Mouse (Mus musculus): ENCODE results near the gene Asphd1.

Gene Asphd1

DNA sequence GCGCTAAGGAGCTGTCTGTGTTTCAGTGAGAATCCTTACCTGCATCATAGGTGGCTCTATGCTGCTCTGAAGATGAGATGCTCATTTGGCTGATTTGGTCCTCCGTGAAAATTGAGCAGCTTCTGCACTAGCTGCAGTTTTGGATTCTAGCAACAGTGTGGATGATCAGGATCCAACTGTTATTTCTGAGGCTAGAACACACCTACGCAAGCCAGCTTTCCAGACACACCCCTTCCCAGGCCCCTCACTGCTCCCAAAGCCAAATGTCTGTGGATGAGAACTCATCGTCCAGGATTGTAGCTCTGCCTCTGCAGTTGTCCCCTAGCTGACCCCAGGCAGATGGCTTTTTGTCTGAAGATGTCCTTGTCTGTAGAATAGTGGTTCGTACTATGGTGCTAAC lies 11.7 kb upstream of the Asphd1 start:
- no peak for TF ChIP-seq CTCF (conservative IDR thresholded peaks at IDR 0.05; ENCODE audit: low read length)
- no peak for TF ChIP-seq POU5F1 (IDR thresholded peaks at IDR 0.05; ENCODE audit: borderline replicate concordance, low read length)
- TF ChIP-seq NANOG (IDR thresholded peaks at IDR 0.05; ENCODE audit: borderline replicate concordance, low read length) = no peak
- no peaks in the 10 kb centered on the region for H3K9me3 ChIP-seq (ENCODE audit: low read length)
- H3K36me3 ChIP-seq (ENCODE audit: insufficient read depth, low read length) = no peaks in the 10 kb centered on the region
- H3K4me1 ChIP-seq (replicated peaks; ENCODE audit: low read depth, low read length) = peaks cover 23% of the 10 kb centered on the region
- peaks cover 37% of the 10 kb centered on the region for H3K27me3 ChIP-seq (ENCODE audit: insufficient read depth, low read length)
- no peak overlapping the region for H3K4me3 ChIP-seq (replicated peaks; ENCODE audit: low read length)

GRCm38 (mm10) chr7:126959780-126960179 lies 10.4 kb upstream of the Asphd1 start:
- TF ChIP-seq CTCF (conservative IDR thresholded peaks at IDR 0.05; ENCODE audit: low read length) (no peak), POU5F1 (IDR thresholded peaks at IDR 0.05; ENCODE audit: borderline replicate concordance, low read length) (no peak), NANOG (IDR thresholded peaks at IDR 0.05; ENCODE audit: borderline replicate concordance, low read length) (no peak)
- Histone ChIP-seq H3K4me1 (replicated peaks; ENCODE audit: low read depth, low read length) (peaks cover 23% of the 10 kb centered on the region), H3K4me3 (replicated peaks; ENCODE audit: low read length) (no peak overlapping the region), H3K36me3 (ENCODE audit: insufficient read depth, low read length) (no peaks in the 10 kb centered on the region), H3K9me3 (ENCODE audit: low read length) (no peaks in the 10 kb centered on the region), H3K27me3 (ENCODE audit: insufficient read depth, low read length) (peaks cover 44% of the 10 kb centered on the region)

DNA sequence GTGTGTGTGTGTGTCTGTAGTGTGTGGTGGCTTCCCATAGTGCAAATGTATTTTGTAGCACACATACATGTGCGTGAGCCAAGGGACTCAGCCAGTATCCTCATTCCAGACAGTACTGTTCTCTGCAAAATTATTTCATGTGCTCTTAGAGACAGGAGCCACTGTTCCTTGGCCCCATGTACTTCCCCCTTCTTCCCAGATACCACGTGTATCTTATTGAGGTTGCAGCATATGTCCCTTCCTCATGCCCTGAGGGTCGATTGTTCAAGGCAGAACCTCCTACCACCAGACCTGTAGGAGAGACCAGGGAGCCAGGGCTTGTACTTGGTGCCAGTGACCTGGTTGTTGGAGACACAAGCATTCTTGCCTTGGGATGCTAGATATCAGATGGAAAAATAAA lies 5.7 kb upstream of the Asphd1 start:
- H3K4me1 ChIP-seq (replicated peaks; ENCODE audit: low read depth, low read length) = peaks cover 23% of the 10 kb centered on the region
- no peaks in the 10 kb centered on the region for H3K9me3 ChIP-seq (ENCODE audit: low read length)
- no peaks in the 10 kb centered on the region for H3K36me3 ChIP-seq (ENCODE audit: insufficient read depth, low read length)
- no peak overlapping the region for H3K4me3 ChIP-seq (replicated peaks; ENCODE audit: low read length)
- H3K27me3 ChIP-seq (ENCODE audit: insufficient read depth, low read length) = peaks cover 53% of the 10 kb centered on the region
- no peak for TF ChIP-seq POU5F1 (IDR thresholded peaks at IDR 0.05; ENCODE audit: borderline replicate concordance, low read length)
- no peak for TF ChIP-seq NANOG (IDR thresholded peaks at IDR 0.05; ENCODE audit: borderline replicate concordance, low read length)
- no peak for TF ChIP-seq CTCF (conservative IDR thresholded peaks at IDR 0.05; ENCODE audit: low read length)

DNA sequence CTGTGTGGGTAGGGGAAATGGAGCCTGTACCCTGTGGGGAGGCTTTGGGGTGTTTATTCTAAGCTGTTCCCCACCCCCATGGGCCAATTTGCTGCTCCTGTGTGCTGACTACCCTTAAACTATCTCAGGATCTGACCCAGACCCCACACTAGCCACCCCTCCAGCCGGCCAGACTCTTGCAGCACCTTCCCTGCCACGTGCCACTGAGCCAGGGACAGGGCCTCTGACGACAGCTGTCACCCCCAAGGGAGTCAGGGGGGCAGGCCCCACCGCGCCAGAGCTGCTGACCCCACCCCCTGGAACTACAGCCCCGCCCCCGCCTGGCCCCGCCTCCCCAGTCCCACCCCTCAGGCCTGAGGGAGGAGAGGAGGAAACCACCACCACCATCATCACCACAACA lies 3.3 kb upstream of the Asphd1 start:
- H3K4me1 ChIP-seq (replicated peaks; ENCODE audit: low read depth, low read length) = peaks cover 41% of the 10 kb centered on the region
- H3K36me3 ChIP-seq (ENCODE audit: insufficient read depth, low read length) = 0 out of 2 replicates have a peak, but pooled peaks cover under 1% of the 10 kb centered on the region
- no peak for TF ChIP-seq POU5F1 (IDR thresholded peaks at IDR 0.05; ENCODE audit: borderline replicate concordance, low read length)
- no peak for TF ChIP-seq NANOG (IDR thresholded peaks at IDR 0.05; ENCODE audit: borderline replicate concordance, low read length)
- no peak for TF ChIP-seq CTCF (conservative IDR thresholded peaks at IDR 0.05; ENCODE audit: low read length)
- H3K4me3 ChIP-seq (replicated peaks; ENCODE audit: low read length) = no peak overlapping the region
- H3K27me3 ChIP-seq (ENCODE audit: insufficient read depth, low read length) = peaks cover 63% of the 10 kb centered on the region
- H3K9me3 ChIP-seq (ENCODE audit: low read length) = no peaks in the 10 kb centered on the region

DNA sequence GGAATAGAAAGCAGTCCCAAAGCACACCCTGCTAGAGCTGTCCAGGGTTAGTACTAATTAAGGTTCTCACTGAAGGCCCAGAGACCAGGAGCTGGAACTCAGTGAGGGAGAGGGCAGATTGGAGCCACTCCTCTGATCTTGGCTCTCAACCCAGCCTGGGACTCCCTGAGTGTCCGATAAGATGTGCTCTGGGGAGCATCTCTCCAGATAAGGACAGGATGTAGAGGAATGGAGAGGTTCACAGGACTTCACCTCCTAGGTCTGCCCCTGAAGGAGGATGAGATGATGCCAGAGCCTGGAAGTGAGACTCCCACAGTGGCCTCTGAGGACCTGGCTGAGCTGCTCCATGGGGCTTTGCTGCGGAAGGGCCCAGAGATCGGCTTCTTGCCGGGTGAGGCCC lies 2.4 kb upstream of the Asphd1 start:
- H3K9me3 ChIP-seq (ENCODE audit: low read length) = no peaks in the 10 kb centered on the region
- H3K36me3 ChIP-seq (ENCODE audit: insufficient read depth, low read length) = peaks cover 9% of the 10 kb centered on the region; the same call in 1 of the 2 replicates
- no peak overlapping the region for H3K4me3 ChIP-seq (replicated peaks; ENCODE audit: low read length)
- peaks cover 44% of the 10 kb centered on the region for H3K4me1 ChIP-seq (replicated peaks; ENCODE audit: low read depth, low read length)
- no peak for TF ChIP-seq CTCF (conservative IDR thresholded peaks at IDR 0.05; ENCODE audit: low read length)
- TF ChIP-seq POU5F1 (IDR thresholded peaks at IDR 0.05; ENCODE audit: borderline replicate concordance, low read length) = no peak
- no peak for TF ChIP-seq NANOG (IDR thresholded peaks at IDR 0.05; ENCODE audit: borderline replicate concordance, low read length)
- peaks cover 59% of the 10 kb centered on the region for H3K27me3 ChIP-seq (ENCODE audit: insufficient read depth, low read length)

GRCm38 (mm10) chr7:126950647-126951615 lies 1.5 kb upstream of the Asphd1 start:
- peaks cover 17% of the 10 kb centered on the region for H3K36me3 ChIP-seq (ENCODE audit: insufficient read depth, low read length)
- peaks cover 59% of the 10 kb centered on the region for H3K27me3 ChIP-seq (ENCODE audit: insufficient read depth, low read length)
- H3K9me3 ChIP-seq (ENCODE audit: low read length) = no peaks in the 10 kb centered on the region
- H3K4me3 ChIP-seq (replicated peaks; ENCODE audit: low read length) = peak overlapping the region; percentile 86
- peaks cover 48% of the 10 kb centered on the region for H3K4me1 ChIP-seq (replicated peaks; ENCODE audit: low read depth, low read length)
- TF ChIP-seq NANOG (IDR thresholded peaks at IDR 0.05; ENCODE audit: borderline replicate concordance, low read length) = no peak

GRCm38 (mm10) chr7:126949793-126950646 lies 638 bp upstream of the Asphd1 start, which contains the start of gene Sez6l2:
Sez6l2 (plus strand) TSS chr7:126950563.
- Histone ChIP-seq H3K9me3 (ENCODE audit: low read length) (no peaks in the 10 kb centered on the region), H3K36me3 (ENCODE audit: insufficient read depth, low read length) (peaks cover 23% of the 10 kb centered on the region), H3K4me3 (replicated peaks; ENCODE audit: low read length) (peak within 1 kb of the TSS; percentile 86), H3K27me3 (ENCODE audit: insufficient read depth, low read length) (peaks cover 52% of the 10 kb centered on the region), H3K4me1 (replicated peaks; ENCODE audit: low read depth, low read length) (peaks cover 51% of the 10 kb centered on the region)
- no peak for TF ChIP-seq CTCF (conservative IDR thresholded peaks at IDR 0.05; ENCODE audit: low read length)
- TF ChIP-seq NANOG (IDR thresholded peaks at IDR 0.05; ENCODE audit: borderline replicate concordance, low read length) = no peak
- no peak for TF ChIP-seq POU5F1 (IDR thresholded peaks at IDR 0.05; ENCODE audit: borderline replicate concordance, low read length)

GRCm38 (mm10) chr7:126948626-126949025 lies 756 bp downstream of the Asphd1 start:
- Histone ChIP-seq H3K9me3 (ENCODE audit: low read length) (no peaks in the 10 kb centered on the region), H3K36me3 (ENCODE audit: insufficient read depth, low read length) (peaks cover 36% of the 10 kb centered on the region), H3K4me1 (replicated peaks; ENCODE audit: low read depth, low read length) (peaks cover 56% of the 10 kb centered on the region), H3K27me3 (ENCODE audit: insufficient read depth, low read length) (peaks cover 50% of the 10 kb centered on the region), H3K4me3 (replicated peaks; ENCODE audit: low read length) (peak overlapping the region; percentile 86)
- TF ChIP-seq POU5F1 (IDR thresholded peaks at IDR 0.05; ENCODE audit: borderline replicate concordance, low read length) (no peak), NANOG (IDR thresholded peaks at IDR 0.05; ENCODE audit: borderline replicate concordance, low read length) (no peak), CTCF (conservative IDR thresholded peaks at IDR 0.05; ENCODE audit: low read length) (no peak)
